In the genomic region with DNA sequence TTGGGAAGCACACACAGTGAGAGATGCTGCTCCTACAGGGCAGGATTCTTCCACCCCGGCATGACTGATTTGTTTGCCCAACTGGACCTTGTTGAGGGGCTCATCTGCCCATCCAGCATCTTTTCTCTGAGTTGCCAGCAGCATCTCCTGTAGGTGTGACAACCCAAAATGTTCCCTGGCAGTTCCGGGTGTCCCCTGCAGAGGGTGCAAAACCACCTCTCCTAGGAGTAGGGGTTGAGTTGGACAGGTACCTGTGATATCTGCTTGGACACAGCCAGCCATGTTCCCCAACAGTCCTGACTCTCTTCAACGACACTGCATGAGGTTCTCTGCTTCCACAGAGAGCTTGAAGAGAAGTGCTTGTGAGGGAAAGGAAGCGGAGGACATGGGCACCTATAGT, we compare ENCODE assay signal across 11 mouse cellular contexts. TPM values are rescaled to one million over a fixed set of nuclear protein-coding genes. Genes with fewer than 3 reads are reported as not detected.
DNase-seq lines count a peak whose midpoint lies in the region; ATAC-seq and TF ChIP-seq lines count a peak whose summit lies in the region.
"Had no signal": no experiment of that assay in that cellular context is flagged by ENCODE, and none has a peak within 500 bp of the region (broad histone marks: within the 10 kb centered on the region; RNA-seq: fewer than 3 reads in every experiment).

No protein-coding gene starts in this region.

- no peak overlapping the region for H3K4me3 ChIP-seq in heart, postnatal 0 days (ENCODE audit: low read depth, low read length)
- H3K4me3 ChIP-seq in CH12.LX (replicated peaks in 1 of 3; ENCODE audit: low read depth in 2 of 3, low read length in 2 of 3, poor library complexity in 1 of 3) = no peak overlapping the region
- no peak overlapping the region for H3K4me3 ChIP-seq in forebrain, embryonic 16.5 days (replicated peaks; ENCODE audit: low read length)
- H3K4me3 ChIP-seq: erythroblast, embryonic 14.5 days; neural tube, embryonic 12.5 days had no signal

- H3K27me3 ChIP-seq in heart, postnatal 0 days (ENCODE audit: control insufficient read depth, insufficient read depth, low read length) = no peaks in the 10 kb centered on the region
- no peaks in the 10 kb centered on the region for H3K27me3 ChIP-seq in CH12.LX (replicated peaks)
- no peaks in the 10 kb centered on the region for H3K27me3 ChIP-seq in forebrain, embryonic 16.5 days (replicated peaks; ENCODE audit: control insufficient read depth, insufficient read depth, low read length)
- H3K27me3 ChIP-seq: neural tube, embryonic 12.5 days had no signal

- H3K79me2 ChIP-seq in CH12.LX (replicated peaks; ENCODE audit: control insufficient read depth, extremely low read depth, insufficient read depth, poor library complexity, severe bottlenecking) = no peaks in the 10 kb centered on the region

- peak; percentile 27; the same call in 1 of the 2 replicates for TF ChIP-seq CTCF in heart, postnatal 0 days (IDR thresholded peaks at IDR 0.05; ENCODE audit: low read depth)
- peak; percentile 33 to 68; a peak in 3 of 4 replicates for TF ChIP-seq CTCF in CH12.LX (conservative IDR thresholded peaks at IDR 0.05 in 1 of 2, IDR thresholded peaks at IDR 0.05 in 1 of 2; ENCODE audit: low read depth in 2 of 2, low read length in 2 of 2)

- no peak overlapping the region for H3K4me2 ChIP-seq in heart, postnatal 0 days (ENCODE audit: low read depth, low read length)
- H3K4me2 ChIP-seq in CH12.LX (ENCODE audit: insufficient read depth, low read depth, poor library complexity, severe bottlenecking) = no peak overlapping the region
- H3K4me2 ChIP-seq in forebrain, embryonic 16.5 days (ENCODE audit: low read length) = no peak overlapping the region
- H3K4me2 ChIP-seq: neural tube, embryonic 12.5 days had no signal

- no peak for TF ChIP-seq EP300 in heart, postnatal 0 days (IDR thresholded peaks at IDR 0.05; ENCODE audit: low read depth)
- no peak for TF ChIP-seq EP300 in CH12.LX (IDR thresholded peaks at IDR 0.05; ENCODE audit: low read length)

- in situ Hi-C loops in CH12.LX (cut with MboI; ENCODE audit: low pct_ligation_motif_present, low pct_unique_long_range_greater_than_20kb, low sequenced_read_pairs) = no loop called here

- no peaks in the 10 kb centered on the region for H3K9me3 ChIP-seq in heart, postnatal 0 days (replicated peaks; ENCODE audit: control insufficient read depth, low read length)
- H3K9me3 ChIP-seq in CH12.LX (replicated peaks; ENCODE audit: low read length) = no peaks in the 10 kb centered on the region
- no peaks in the 10 kb centered on the region for H3K9me3 ChIP-seq in forebrain, embryonic 16.5 days (ENCODE audit: control insufficient read depth, low read length)
- H3K9me3 ChIP-seq: neural tube, embryonic 12.5 days had no signal

- H3K9ac ChIP-seq in heart, postnatal 0 days (replicated peaks; ENCODE audit: low read depth, low read length) = no peak overlapping the region
- no peak overlapping the region for H3K9ac ChIP-seq in CH12.LX (ENCODE audit: insufficient read depth, low read depth)
- H3K9ac ChIP-seq in forebrain, embryonic 16.5 days (replicated peaks; ENCODE audit: low read depth, low read length) = no peak overlapping the region
- H3K9ac ChIP-seq: neural tube, embryonic 12.5 days had no signal

- no peak overlapping the region for H3K27ac ChIP-seq in heart, postnatal 0 days (ENCODE audit: low read depth)
- no peak overlapping the region for H3K27ac ChIP-seq in CH12.LX (ENCODE audit: insufficient read depth, low read depth)
- H3K27ac ChIP-seq in forebrain, embryonic 16.5 days (ENCODE audit: low read length) = no peak overlapping the region
- H3K27ac ChIP-seq: neural tube, embryonic 12.5 days had no signal

- intact Hi-C loops in heart, postnatal 25 days (cut with DNase I) = no loop called here

- no peak for ATAC-seq in heart, postnatal 0 days (ENCODE audit: insufficient read depth, low read depth)
- peak; percentile 61; the same call in 1 of the 2 replicates for ATAC-seq in erythroblast, adult 5-6 weeks (replicated peaks; ENCODE audit: low FRiP score, poor library complexity, severe bottlenecking)
- peak; percentile 85 for ATAC-seq in megakaryocyte progenitor cell, adult 5-6 weeks (replicated peaks; ENCODE audit: poor library complexity)
- ATAC-seq in forebrain, embryonic 16.5 days = no peak

- dilution Hi-C loops in CH12.LX (cut with MboI; ENCODE audit: extremely low pct_ligation_motif_present, extremely low pct_unique_long_range_greater_than_20kb, low sequenced_read_pairs) = no loop called here

- no peak for TF ChIP-seq POLR2A in CH12.LX (IDR thresholded peaks at IDR 0.05; ENCODE audit: low read depth, low read length)

- no peaks in the 10 kb centered on the region for H3K4me1 ChIP-seq in heart, postnatal 0 days (ENCODE audit: control insufficient read depth, insufficient read depth)
- peaks cover 4 to 13% of the 10 kb centered on the region in 2 experiments; a peak in 3 of 4 replicates for H3K4me1 ChIP-seq in CH12.LX (ENCODE audit: control insufficient read depth in 1 of 2, insufficient read depth in 2 of 2)
- peaks cover 5% of the 10 kb centered on the region for H3K4me1 ChIP-seq in forebrain, embryonic 16.5 days (replicated peaks; ENCODE audit: control insufficient read depth, insufficient read depth, low read length)

- TF ChIP-seq RAD21 in CH12.LX (IDR thresholded peaks at IDR 0.05; ENCODE audit: low read depth, low read length) = peak; percentile 65

- no peak for DNase-seq in heart, postnatal 0 days (ENCODE audit: low spot score)
- DNase-seq in heart, postnatal 25 days (ENCODE audit: low spot score) = no peak
- DNase-seq in CH12.LX (ENCODE audit: extremely low read depth) = peak; percentile 37
- no peak for DNase-seq in right cerebral cortex, postnatal 14 days
- no peak for DNase-seq in ovary, postnatal 36 days (ENCODE audit: low spot score)
- DNase-seq: layer of hippocampus, adult 9-11 months had no signal

- no peaks in the 10 kb centered on the region for H3K36me3 ChIP-seq in heart, postnatal 0 days (replicated peaks; ENCODE audit: control insufficient read depth, insufficient read depth, low read length)
- no peaks in the 10 kb centered on the region for H3K36me3 ChIP-seq in CH12.LX (replicated peaks in 1 of 2; ENCODE audit: control insufficient read depth in 1 of 2, insufficient read depth in 1 of 2, low read length in 1 of 2)
- peaks cover 6% of the 10 kb centered on the region for H3K36me3 ChIP-seq in forebrain, embryonic 16.5 days (ENCODE audit: control insufficient read depth, insufficient read depth)

- 84% methylated on average over 4 of the region's 4 CpGs for WGBS in heart, postnatal 0 days
- WGBS in forebrain, embryonic 16.5 days = 99% methylated on average over 4 of the region's 4 CpGs

TF ChIP-seq in CH12.LX, 34 proteins besides CTCF, POLR2A, EP300 and RAD21:
- TF ChIP-seq TCF12 (IDR thresholded peaks at IDR 0.05; ENCODE audit: low read depth, low read length) (no peak), USF2 (conservative IDR thresholded peaks at IDR 0.05; ENCODE audit: low read depth, low read length) (no peak), IRF4 (IDR thresholded peaks at IDR 0.05; ENCODE audit: low read depth, low read length) (no peak), MAFK (IDR thresholded peaks at IDR 0.05; ENCODE audit: insufficient replicate concordance, low read length) (no peak), NRF1 (IDR thresholded peaks at IDR 0.05; ENCODE audit: low read depth, low read length) (no peak), ZC3H11A (IDR thresholded peaks at IDR 0.05; ENCODE audit: low read depth, low read length) (no peak), SMC3 (IDR thresholded peaks at IDR 0.05; ENCODE audit: low read depth, low read length) (peak; percentile 62), ELF1 (IDR thresholded peaks at IDR 0.05; ENCODE audit: low read depth, low read length) (no peak)
TF ChIP-seq in CH12.LX: peak in this region for 1.

RNA-seq across cellular contexts. Expression of a gene that starts 5.8 kb away (rescaled TPM):
- 2.5 and 4.8 TPM in 2 replicates for total RNA-seq in heart, postnatal 0 days (2014; rRNA removed; ENCODE audit: low replicate concordance)
- 0.19 and 0.31 TPM in 2 replicates for polyA plus RNA-seq in heart, postnatal 0 days (2015; fragmentation: Nextera tagmentation; extraction: Ambion mirVana)
- total RNA-seq in heart, postnatal 25 days (2021) = 1 to 10 TPM; 1.2 to 2.2 TPM
- total RNA-seq in CH12.LX (2012; rRNA removed) (0.08 and 0.17 TPM in 2 replicates), CH12.LX (2014; rRNA removed) (0.09 TPM in 1 of 2 replicates, not detected in the other)
- polyA plus RNA-seq in CH12.LX (2012; ENCODE audit: insufficient read length, low read depth) = 0.11 and 0.23 TPM in 2 replicates
- not detected in 2 replicates for total RNA-seq in erythroblast, adult 5-6 weeks (2015; ENCODE audit: low replicate concordance)
- total RNA-seq in erythroblast, adult 5-6 weeks (2017; ENCODE audit: low replicate concordance) = not detected in 2 replicates
- 0.34 and 0.44 TPM in 2 replicates for total RNA-seq in megakaryocyte progenitor cell, adult 5-6 weeks (2015)
- 0.29 and 0.51 TPM in 2 replicates for total RNA-seq in megakaryocyte progenitor cell, adult 5-6 weeks (2017)
- 4.5 and 4.7 TPM in 2 replicates for polyA plus RNA-seq in forebrain, embryonic 16.5 days (2015; fragmentation: Nextera tagmentation; extraction: Ambion mirVana)
- polyA plus RNA-seq: erythroblast, embryonic 14.5 days had no signal

RNA-seq across cellular contexts. Expression of a gene that starts 53.0 kb away (rescaled TPM):
- total RNA-seq in heart, postnatal 0 days (2014; rRNA removed; ENCODE audit: low replicate concordance) = 11.7 and 24.8 TPM in 2 replicates
- polyA plus RNA-seq in heart, postnatal 0 days (2015; fragmentation: Nextera tagmentation; extraction: Ambion mirVana) = 84.7 and 85.5 TPM in 2 replicates
- total RNA-seq in heart, postnatal 25 days (2021) = 10 to 100 TPM; 33.9 to 38.4 TPM
- total RNA-seq in CH12.LX (2012; rRNA removed) = 34.0 and 36.1 TPM in 2 replicates
- total RNA-seq in CH12.LX (2014; rRNA removed) = 82.2 and 83.2 TPM in 2 replicates
- 45.7 and 55.1 TPM in 2 replicates for polyA plus RNA-seq in CH12.LX (2012; ENCODE audit: insufficient read length, low read depth)
- total RNA-seq in erythroblast, adult 5-6 weeks (2015; ENCODE audit: low replicate concordance) = 3.1 and 10.4 TPM in 2 replicates
- 7.0 and 29.6 TPM in 2 replicates for total RNA-seq in erythroblast, adult 5-6 weeks (2017; ENCODE audit: low replicate concordance)
- total RNA-seq in megakaryocyte progenitor cell, adult 5-6 weeks (2015) = 41.4 and 43.0 TPM in 2 replicates
- total RNA-seq in megakaryocyte progenitor cell, adult 5-6 weeks (2017) = 56.5 and 72.8 TPM in 2 replicates
- polyA plus RNA-seq in forebrain, embryonic 16.5 days (2015; fragmentation: Nextera tagmentation; extraction: Ambion mirVana) = 168 and 170 TPM in 2 replicates

Comparison
In these comparisons a context has a peak if more than half of its experiments do, and no peak if none do; other contexts are left out.
1. ATAC-seq: peak in erythroblast, adult 5-6 weeks (single experiment) and megakaryocyte progenitor cell, adult 5-6 weeks (single experiment); none in heart, postnatal 0 days (single experiment) and forebrain, embryonic 16.5 days (single experiment).